Mouse (Mus musculus) 3134 (cell line): Measurements from ENCODE around the gene Olfr1508.
"Not testable (repeated sequence)": the region's sequence is repeated elsewhere in the genome, so short reads cannot be mapped to it uniquely, and the experiment has no call there.

ENCODE experiments used
- DNase-seq: peaks from one replicate; pipeline ENCODE4 v3.0.0-alpha.2; 2011; ENCODE audit warnings: low spot score; ENCODE audit not compliant: insufficient read length; ENCODE audit errors: extremely low read depth

Olfr1508 gene

GRCm38 (mm10) chr14:52467395-52467794 is at the start of gene Olfr1508:
TSS of gene Olfr1508 (minus strand) at chr14:52467495.
- no peak for DNase-seq

- no peak for DNase-seq
Measured at GRCm38 (mm10) chr14:52495516-52495915, 28.2 kb upstream of the Olfr1508 start, which contains the start of gene Olfr1507. TSS of gene Olfr1507 (minus strand) at chr14:52495749.

- DNase-seq, result no peak
Measured at GRCm38 (mm10) chr14:52465738-52466137, 1.6 kb downstream of the Olfr1508 start.

- DNase-seq, result no peak
Measured at GRCm38 (mm10) chr14:52461928-52462327, 5.4 kb downstream of the Olfr1508 start.

- no peak for DNase-seq
Measured at GRCm38 (mm10) chr14:52451138-52451537, 16.2 kb downstream of the Olfr1508 start.

- no peak for DNase-seq
Measured at GRCm38 (mm10) chr14:52442690-52443089, 24.6 kb downstream of the Olfr1508 start, which contains the start of gene Olfr1509. TSS of gene Olfr1509 (plus strand) at chr14:52442990.

- no peak for DNase-seq
Measured at GRCm38 (mm10) chr14:52427686-52428085, 39.6 kb downstream of the Olfr1508 start.

- no peak for DNase-seq
Measured at GRCm38 (mm10) chr14:52414273-52414672, 53.0 kb downstream of the Olfr1508 start, which contains the start of gene Olfr1510. TSS of gene Olfr1510 (minus strand) at chr14:52414373.

- not testable (repeated sequence) for DNase-seq
Measured at GRCm38 (mm10) chr14:52410142-52410919, 57.0 kb downstream of the Olfr1508 start.
